Mouse (Mus musculus) heart, postnatal 10 days (tissue): Measurements from ENCODE around the gene Cep44. TPM values are rescaled to one million over a fixed set of nuclear protein-coding genes. Genes with fewer than 3 reads are reported as not detected.

ENCODE experiments used
- DNase-seq, 2 experiments: peaks; one replicate each; pipeline ENCODE4 v3.0.0; 2021
- intact Hi-C: fragments of 180-260 bp; cut with DNase I; formaldehyde crosslinking; loops from one replicate; pipeline ENCODE4 v1.15.1; 2025
- microRNA-seq, 2 experiments: library from miRNA; unstranded; fragments of <30 nt; microRNA quantifications; one replicate each; pipeline ENCODE4 v1.2.0; 2022
- total RNA-seq, 2 experiments: library from RNA; stranded (reverse); gene quantifications; 2 replicates each; pipeline ENCODE4 v1.2.3; 2021

Gene Cep44
- total RNA-seq, 2 experiments from 2014 or later: 16.6 to 18.1 TPM

GRCm38 (mm10) chr8:56501911-56502310 lies 48.9 kb downstream of the Cep44 start:
- intact Hi-C loops: no loop called here

GRCm38 (mm10) chr8:56489496-56489895 lies 61.4 kb downstream of the Cep44 start:
- DNase-seq: no peak
- intact Hi-C loops: no loop called here

More at GRCm38 (mm10) chr8:56501911-56502310, 48.9 kb downstream of the Cep44 start:
- DNase-seq: no peak

DNA sequence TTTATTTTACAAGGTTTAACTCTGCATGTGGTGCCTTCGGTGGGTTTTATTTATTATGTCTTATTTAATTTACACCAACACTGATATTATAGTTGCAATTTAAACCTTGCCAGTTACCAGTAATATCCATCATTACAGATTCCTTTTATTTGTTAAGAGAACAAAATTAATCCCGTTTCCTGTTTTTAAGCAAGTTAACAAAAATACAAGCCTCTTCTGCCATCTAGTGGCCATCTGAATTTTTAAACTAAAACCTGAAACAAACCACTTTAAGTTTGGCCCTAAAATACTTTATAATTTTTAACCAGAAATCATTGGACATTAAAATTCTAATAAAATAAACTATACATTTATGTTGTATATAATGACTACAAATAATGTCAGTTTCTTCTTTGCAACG lies 64.8 kb downstream of the Cep44 start:
- intact Hi-C loops: loop anchor here (1.0 kb wide), 1 partner anchor 423 kb away; no protein-coding TSS in a partner anchor
- DNase-seq: peak in 1 of 2 experiments; percentile 29

Small RNA genes within 50 kb of the gene (microRNA-seq; reads per million reads assigned to microRNA genes)
- 0 reads per million in 2 experiments for gene Gm25992

Other genes with a start within 250 kb of the Cep44 start
- gene Fbxo8, start within 50 bp of the Cep44 start, total RNA-seq: 10 to 100 TPM; 43.1 to 44.6 TPM